Mouse (Mus musculus) forelimb bud, embryonic 11.5 days (tissue): ENCODE measurements around the gene Rtn4r.
"Not testable (repeated sequence)": the region's sequence is repeated elsewhere in the genome, so short reads cannot be mapped to it uniquely, and the experiment has no call there.

Experiments used
- DNase-seq: peaks from one replicate; pipeline ENCODE4 v3.0.0-alpha.2; 2012; ENCODE audit warnings: low read depth, low spot score

Rtn4r gene

DNA sequence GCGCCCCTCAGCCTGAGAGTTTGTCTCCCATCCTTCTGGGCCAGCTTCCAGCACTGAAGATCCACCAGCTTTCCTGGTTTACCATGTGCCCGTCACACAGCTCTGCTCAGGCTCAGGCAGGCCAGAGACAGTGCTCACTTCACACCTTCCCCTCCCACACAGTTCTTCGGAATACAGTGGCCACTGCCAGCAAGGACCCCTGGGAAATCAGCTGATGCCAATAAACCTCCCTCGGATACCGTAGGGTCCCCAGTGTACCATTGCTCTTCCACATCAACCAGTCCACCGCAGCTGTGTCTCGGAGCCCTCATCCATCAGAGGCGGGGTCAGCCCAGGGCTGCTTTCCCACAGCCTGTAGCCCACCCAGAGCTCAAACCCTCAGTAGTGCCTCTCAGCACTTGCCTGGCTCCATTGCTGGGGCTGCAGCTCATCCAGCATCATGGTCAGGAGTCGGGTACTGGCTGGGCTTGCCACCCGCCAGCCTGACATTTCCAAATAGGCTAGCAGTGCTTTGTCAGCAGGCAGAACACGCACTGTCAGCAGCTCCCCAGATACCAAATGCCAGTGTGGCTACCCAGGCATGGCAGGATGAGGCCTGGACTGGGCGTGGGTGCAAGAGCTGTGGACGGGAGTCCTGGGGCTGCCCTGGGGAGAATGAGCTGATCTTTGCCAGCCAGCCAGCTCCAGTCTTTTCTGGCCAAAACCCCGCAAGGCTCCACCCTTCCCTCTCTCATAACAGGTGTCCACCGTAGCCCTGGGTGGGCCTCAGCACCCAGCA, 67.0 kb downstream of the Rtn4r start:
- DNase-seq: no peak

DNA sequence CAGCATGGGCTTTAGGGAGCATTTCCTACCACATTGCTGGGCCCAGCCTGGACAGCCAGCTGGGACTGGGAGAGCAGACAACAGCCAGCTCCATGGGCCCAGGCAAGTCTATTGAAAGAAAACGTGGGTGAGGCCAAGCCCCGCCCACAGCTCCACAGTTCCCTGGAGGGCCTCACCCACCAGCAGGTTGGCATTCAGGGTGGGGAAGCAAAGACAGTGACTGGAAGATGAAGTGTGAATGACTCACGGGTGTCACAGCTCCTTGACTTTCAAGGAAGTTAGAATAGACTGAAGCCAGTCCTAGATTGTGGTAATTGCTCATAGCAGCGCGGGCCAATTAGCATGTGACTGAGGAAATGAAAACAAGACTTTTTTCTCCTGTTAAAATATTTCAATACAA, 67.6 kb downstream of the Rtn4r start:
- no peak for DNase-seq

DNA sequence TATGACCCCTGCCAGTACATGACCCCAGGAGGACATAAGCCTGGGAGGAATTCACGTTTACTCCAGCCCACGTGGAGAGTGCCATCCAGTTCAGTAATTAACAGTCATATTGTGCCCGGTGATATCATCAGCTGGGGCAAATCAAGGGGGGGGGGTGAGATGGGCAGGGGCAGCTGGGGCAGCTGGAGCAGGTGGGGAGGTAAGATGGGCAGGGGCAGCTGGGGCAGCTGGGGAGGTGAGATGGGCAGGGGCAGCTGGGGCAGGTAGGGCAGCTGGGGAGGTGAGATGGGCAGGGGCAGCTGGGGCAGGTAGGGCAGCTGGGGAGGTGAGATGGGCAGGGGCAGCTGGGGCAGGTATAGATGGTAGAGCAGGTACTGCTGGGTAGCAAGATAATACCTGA, 68.1 kb downstream of the Rtn4r start:
- DNase-seq: not testable (repeated sequence)

DNA sequence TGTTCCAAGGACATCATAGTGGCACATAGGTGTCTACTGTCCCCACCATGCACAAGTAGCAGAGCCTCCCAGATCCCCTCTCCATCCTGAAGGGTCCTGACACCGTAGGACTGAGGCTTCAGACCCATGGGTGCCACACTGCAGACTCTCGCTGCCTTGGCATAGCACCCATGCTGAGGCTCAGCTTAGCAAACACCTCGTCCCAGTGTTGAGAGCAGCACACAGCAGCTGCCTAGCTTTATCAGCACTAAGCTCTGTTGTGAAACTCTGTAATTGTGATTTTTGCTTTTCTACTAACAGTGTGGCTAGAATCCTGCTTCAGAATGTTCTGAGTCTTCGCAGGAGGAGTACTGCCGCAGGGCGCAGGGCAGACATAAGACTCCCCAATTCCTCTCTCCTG, 70.4 kb downstream of the Rtn4r start:
- DNase-seq: no peak

DNA sequence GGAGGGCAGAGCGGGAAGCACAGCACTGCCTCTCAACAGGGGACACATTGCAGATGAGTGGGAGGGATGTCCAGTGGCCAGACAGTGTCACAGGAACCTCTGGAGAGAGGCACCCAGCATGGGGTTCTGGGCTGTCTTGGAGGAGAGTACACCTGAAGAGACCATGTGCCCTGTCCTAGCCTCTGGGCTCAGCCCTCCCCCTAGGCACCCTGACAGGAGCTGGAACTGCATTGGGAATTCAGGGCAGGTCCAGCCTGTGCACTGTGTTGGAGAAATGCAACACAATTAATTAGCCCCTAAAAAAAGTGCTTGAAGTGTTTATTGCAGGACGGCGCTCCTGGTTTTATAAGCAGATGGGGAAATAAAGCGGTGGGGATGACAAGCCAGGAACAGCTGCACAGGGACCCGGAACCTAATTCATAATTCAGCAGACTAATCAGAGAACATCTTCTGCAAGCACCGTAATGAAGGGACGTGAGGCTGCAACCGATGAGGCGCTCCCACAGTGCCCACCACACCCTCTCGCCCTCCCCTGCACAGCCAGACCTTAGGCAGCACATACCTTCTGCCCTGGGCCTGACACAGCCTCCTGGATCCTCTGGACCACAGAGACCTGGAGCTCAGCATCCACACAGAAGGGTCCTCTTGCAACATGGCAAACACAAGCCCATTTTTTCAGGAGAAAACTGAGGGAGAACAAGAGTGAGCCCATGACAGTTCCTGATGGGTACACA, 71.1 kb downstream of the Rtn4r start:
- no peak for DNase-seq

DNA sequence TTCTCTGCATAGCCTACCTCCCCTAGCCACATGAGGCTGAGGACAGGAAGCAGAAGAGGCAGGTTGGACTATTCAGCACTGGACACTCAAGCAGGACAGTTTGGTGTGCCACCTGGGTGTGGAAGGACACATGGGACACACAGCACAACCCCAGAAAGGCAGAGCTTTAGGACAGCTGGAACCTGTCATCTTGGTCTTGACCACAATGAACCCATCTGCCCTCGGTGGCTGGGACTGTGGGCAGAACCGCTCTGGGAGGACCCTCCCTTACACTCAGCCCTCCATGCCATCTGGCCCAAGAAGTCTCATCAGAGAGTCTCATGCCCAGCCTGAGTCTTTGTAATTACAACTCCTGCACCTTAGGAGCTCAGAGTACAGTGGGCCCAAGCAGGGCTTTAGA, 72.6 kb downstream of the Rtn4r start:
- DNase-seq: no peak

DNA sequence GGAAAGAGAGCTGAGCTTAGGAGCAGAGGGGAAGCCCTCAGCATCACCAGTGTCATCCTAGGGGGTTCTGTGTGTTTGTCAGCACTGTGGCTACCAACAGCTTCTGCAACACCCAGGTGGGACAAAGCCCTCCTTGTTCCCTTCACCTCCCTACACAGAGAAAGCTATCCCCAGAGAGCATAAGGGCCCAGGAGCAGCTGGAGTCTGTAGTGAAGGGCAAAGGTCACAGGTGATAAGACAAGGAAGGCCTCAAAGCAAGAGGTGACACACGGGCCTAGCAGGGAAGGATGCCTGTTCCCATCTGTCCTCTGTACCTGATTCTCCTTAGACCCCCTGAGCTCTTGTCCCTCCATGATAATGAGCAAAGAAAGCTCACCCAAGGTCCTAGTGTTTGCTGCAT, 74.2 kb downstream of the Rtn4r start:
- no peak for DNase-seq
